Comparison of ENCODE assay signal across 10 mouse cellular contexts in genomic region chr3:118443742-118444332, GRCm38 (mm10).
A peak's percentile ranks its signal among the peaks of the same experiment; 100 is the strongest.
DNase-seq lines count a peak whose midpoint lies in the region; ATAC-seq and TF ChIP-seq lines count a peak whose summit lies in the region.
"Had no signal": no experiment of that assay in that cellular context is flagged by ENCODE, and none has a peak within 500 bp of the region (broad histone marks: within the 10 kb centered on the region; RNA-seq: fewer than 3 reads in every experiment).

No protein-coding gene starts in this region.

- H3K4me3 ChIP-seq in layer of hippocampus, adult 2 months = no peak overlapping the region
- H3K4me3 ChIP-seq in hindbrain, postnatal 0 days (ENCODE audit: low read length) = no peak overlapping the region

- WGBS in hindbrain, postnatal 0 days = 36% methylated on average over 8 of the region's 8 CpGs

- H3K36me3 ChIP-seq in hindbrain, postnatal 0 days (ENCODE audit: insufficient read depth, low read length) = no peaks in the 10 kb centered on the region

- ATAC-seq in hindbrain, postnatal 0 days = peak; percentile 51; the same call in 1 of the 2 replicates

- peaks cover 4% of the 10 kb centered on the region; the same call in 1 of the 2 replicates for H3K4me1 ChIP-seq in hindbrain, postnatal 0 days (ENCODE audit: insufficient read depth, low read length)

- H3K9ac ChIP-seq in hindbrain, postnatal 0 days (replicated peaks; ENCODE audit: low read length) = no peak overlapping the region

- H3K4me2 ChIP-seq in hindbrain, postnatal 0 days (ENCODE audit: low read depth, low read length) = peak overlapping the region; percentile 31; the same call in 1 of the 2 replicates

- DNase-seq in adrenal gland, postnatal 10 days = peak; percentile 13
- no peak for DNase-seq in adrenal gland, adult 18-20 months (ENCODE audit: low spot score in 2 of 2)
- DNase-seq in layer of hippocampus, adult 2 months (ENCODE audit: low spot score in 2 of 2) = peak in 1 of 2 experiments; percentile 49
- DNase-seq in layer of hippocampus, postnatal 25 days (ENCODE audit: extremely low spot score in 1 of 2, low spot score in 1 of 2) = no peak
- peak; percentile 54 for DNase-seq in brain, adult 2 months (ENCODE audit: low read depth, low spot score)
- DNase-seq in hindbrain, postnatal 0 days (ENCODE audit: low spot score) = peak; percentile 45
- DNase-seq in kidney, adult 18-20 months = no peak
- no peak for DNase-seq in heart, adult 8-10 months (ENCODE audit: low spot score)
- DNase-seq: gastrocnemius, postnatal 36 days; kidney, adult 11 months had no signal

- H3K27me3 ChIP-seq in hindbrain, postnatal 0 days (ENCODE audit: insufficient read depth, low read length) = no peaks in the 10 kb centered on the region

- peak overlapping the region; percentile 49; the same call in 1 of the 2 replicates for H3K27ac ChIP-seq in layer of hippocampus, adult 2 months
- H3K27ac ChIP-seq in hindbrain, postnatal 0 days = no peak overlapping the region

- TF ChIP-seq CTCF in layer of hippocampus, adult 2 months (conservative IDR thresholded peaks at IDR 0.05) = no peak
- no peak for TF ChIP-seq CTCF in hindbrain, postnatal 0 days (IDR thresholded peaks at IDR 0.05; ENCODE audit: low read depth)

- no peaks in the 10 kb centered on the region for H3K9me3 ChIP-seq in hindbrain, postnatal 0 days (ENCODE audit: low read length)

Comparison
In these comparisons a context has a peak if more than half of its experiments do, and no peak if none do; other contexts are left out.
1. DNase-seq: peak in adrenal gland, postnatal 10 days (single experiment), brain, adult 2 months (single experiment) and hindbrain, postnatal 0 days (single experiment); none in adrenal gland, adult 18-20 months (0 of 2), layer of hippocampus, postnatal 25 days (0 of 2), kidney, adult 18-20 months (single experiment) and heart, adult 8-10 months (single experiment).